Mouse (Mus musculus) T-helper 17 cell (primary cell): ENCODE results near the gene Kcng3.

Experiments
- in situ Hi-C, 2 experiments: fragments of 300-600 bp; cut with MboI, MseI; formaldehyde crosslinking; loops; 1 replicate in 1 of 2; 2 replicates in 1 of 2; pipeline ENCODE4 v1.15.1; 2025; ENCODE audit warnings: high pct_unique_total_duplicates in 2 of 2

The Kcng3 gene

DNA sequence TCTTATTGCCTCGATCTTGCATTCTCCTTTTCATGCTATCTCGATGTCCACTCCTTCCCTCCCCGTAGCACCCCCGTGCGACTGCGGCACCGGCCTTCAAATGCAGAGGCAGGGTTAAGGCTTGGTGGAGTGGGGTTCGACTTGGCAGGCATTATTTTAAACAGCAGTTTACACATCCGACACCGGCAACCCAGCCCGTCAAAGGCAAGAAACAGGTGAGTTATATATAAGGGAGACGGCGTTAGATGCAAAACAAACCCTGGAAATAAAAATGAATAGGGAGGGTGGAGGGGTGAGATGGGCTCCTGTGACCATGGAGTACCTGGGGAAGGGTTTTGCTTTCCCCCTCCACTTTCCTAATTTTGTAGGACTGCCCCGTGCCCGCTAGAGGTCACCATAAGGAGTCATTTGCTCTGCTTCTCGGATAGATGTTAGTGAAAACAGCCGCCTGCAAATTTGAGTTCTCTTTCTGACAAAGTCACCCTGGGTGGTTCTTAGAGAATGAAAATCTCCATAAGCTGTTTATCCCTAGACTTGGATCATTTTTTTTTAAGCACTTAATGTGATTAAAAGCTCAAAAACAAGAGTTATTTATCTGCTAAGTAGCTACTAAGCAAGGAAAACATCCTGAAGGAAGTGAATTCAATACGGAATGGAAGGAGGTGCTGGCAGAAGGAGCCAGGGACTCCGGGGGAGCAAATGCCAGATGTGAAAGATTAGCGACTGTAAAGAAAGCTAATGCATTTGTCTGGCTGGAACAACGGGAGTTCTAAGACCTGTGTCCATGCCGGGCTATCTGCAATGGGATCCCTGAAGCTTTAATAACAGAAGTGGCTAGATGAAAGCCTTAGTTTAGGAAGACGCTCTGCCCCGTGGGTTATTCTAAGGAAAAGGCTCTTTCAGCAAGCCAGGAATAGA is 1.2 kb upstream of the Kcng3 start:
- in situ Hi-C loops = loop anchor here (5.0 to 10.0 kb wide), 2 partner anchors 222 to 366 kb away; no protein-coding TSS in a partner anchor

DNA sequence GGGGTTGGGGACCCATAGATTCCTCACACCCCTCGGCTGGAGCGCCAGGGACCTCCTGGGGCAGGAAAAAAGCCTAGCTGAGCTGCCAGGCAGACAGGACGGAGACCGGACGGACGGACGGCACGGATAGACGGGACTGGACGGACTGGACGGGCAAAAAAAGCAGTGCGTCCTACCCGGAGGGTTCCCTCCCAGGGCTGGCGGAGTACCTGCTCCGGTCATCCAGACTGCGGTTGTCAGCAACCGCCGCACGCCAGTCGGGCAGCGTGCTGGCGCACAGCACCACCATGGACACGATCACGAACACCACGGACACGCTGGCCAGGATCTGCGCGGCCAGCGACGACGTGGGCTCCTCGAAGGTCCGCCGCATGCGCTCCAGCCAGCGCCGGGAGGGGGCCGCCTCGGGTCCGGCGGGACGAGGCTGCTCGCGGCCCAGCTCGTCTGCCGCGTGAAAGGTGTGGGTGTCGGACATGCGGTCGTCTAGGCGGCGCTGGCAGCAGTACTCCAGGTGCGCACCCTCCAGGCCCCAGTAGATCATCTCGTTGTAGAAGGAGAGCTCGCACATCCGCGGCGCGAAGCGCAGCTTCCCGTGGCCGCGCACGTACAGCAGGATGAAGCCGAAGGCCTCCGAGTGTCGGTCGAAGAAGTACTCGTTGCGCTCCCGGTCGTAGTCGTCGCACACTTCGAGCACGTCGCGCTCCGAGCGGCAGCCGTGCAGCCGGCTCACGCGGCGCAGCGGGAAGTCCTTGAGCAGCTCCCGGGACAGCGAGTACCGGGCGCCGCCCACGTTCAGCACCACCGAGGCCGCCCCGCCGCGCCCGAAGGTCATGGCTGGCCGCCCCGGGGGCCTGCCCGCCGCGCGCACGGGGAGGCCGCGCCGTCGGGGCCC is 662 bp downstream of the Kcng3 start:
- in situ Hi-C loops = loop anchor here (5.0 to 10.0 kb wide), 2 partner anchors 224 to 364 kb away; no protein-coding TSS in a partner anchor

DNA sequence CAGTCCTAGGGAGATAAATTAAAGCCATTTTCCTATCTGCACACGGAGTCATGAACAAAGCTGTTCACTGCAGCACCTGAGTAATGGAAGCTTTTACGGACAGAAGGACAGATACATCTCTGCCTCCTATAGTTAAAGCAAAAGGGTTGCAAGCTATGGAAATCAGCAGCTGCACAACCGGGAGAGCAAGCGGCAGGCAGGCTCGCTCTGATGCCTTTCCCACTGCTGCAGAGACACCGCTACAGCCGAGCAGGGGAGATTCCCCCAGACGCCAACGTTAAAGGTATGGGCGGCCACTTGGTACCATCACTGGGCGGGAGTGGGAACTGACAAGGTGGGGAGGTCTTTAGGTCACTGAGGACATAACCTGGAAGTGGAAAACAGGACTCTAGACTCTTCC is 17.8 kb downstream of the Kcng3 start:
- in situ Hi-C loops = loop anchor here in 1 of 2 experiments (10.0 to 25.0 kb wide), 2 partner anchors 339 to 577 kb away; no protein-coding TSS in a partner anchor

DNA sequence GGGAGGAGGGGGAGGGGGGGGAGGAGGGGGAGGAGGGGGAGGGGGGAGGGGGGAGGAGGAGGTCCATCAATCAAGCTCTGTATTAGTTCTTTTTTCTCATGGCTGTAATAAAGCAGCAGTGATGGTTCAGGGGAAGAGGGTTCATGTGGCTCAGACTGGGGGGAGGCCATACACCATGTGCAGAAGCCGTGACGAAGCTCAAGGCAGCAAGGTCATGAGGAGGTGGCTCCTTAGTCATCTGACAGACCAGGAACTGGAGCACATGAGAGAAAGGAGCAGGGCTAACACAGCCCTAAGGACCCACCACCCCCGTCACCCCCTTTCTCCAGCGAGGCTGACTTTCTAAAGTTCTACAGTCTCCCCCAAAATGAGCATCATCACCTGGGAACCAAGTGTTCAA is 22.2 kb downstream of the Kcng3 start:
- in situ Hi-C loops = loop anchor here in 1 of 2 experiments (25.0 kb wide), 1 partner anchor 572 kb away; no protein-coding TSS in a partner anchor

DNA sequence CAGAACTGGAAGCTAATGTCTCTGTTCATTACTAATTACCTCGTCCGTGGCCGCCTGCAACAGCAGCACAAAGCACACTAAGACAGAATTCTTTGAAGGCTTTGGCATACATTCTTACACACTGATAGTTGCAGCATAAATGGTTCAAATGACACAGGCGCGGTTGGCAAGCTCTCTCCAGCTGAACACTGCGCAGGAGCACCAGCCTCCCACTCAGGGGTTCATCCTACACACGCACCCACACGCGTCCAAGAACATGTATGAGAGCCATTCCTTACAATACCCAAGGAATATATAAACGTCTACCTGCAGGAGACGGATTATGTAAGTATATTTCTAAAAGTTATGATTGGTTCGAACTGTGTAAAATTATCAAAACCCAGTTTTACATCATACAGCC is 30.7 kb downstream of the Kcng3 start:
- in situ Hi-C loops = loop anchor here in 1 of 2 experiments (25.0 kb wide), 1 partner anchor 564 kb away; no protein-coding TSS in a partner anchor

DNA sequence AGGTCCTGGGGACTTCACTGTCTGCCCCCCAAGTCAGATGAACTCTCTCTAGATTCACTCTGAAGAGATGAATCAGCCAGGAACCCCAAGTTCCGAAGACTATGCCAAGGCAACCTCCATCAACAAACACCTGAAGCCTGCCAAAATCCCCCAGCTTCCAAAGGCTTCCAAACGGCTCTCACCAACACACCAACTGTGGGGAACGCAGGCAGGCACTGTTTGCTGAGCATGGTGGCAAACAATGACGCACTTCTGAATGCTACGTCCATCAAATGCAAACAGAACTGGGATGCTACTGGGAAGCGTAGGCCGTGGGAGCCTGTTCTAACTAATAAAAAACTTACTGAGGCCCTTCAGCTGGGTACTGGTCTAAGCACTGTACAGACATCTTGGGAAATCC is 35.7 kb downstream of the Kcng3 start:
- in situ Hi-C loops = no loop called here

DNA sequence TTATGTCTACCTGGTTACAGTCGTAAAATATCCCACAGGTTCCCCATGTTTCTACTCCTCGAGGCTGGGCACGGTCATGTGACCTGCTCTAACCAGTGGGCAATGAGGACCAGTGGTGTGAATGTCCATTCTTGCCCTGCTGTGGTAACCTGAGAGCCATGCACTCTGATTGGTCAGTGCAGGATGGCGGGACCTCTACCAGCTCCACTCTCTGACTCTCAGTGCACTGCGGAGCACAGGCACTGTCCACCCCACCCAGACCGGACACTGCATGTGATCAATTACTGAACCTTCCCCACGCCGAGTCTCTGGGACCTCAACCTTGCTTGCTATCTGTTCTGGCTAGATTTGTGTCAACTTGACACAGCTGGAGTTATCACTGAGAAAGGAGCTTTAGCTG is 37.2 kb downstream of the Kcng3 start:
- in situ Hi-C loops = no loop called here

DNA sequence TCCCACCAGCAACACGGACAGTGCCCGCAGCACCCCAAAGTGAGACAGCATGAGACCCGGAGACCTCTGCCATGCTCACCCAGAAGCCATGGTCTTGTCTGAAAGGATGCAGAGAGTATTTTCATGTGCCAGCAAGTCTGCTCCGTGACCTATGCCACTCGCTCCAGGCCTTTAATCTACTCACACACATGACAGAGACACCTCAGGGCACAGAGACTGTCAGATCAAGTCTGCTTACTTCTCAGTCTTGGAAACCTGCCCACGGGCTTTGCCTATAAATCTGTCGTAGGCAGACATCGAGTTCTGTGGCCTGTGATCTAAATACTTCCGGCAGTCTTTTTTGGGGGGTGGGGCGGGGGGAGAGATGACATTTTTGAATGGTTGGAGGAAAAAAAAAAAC is 38.3 kb downstream of the Kcng3 start:
- in situ Hi-C loops = no loop called here

DNA sequence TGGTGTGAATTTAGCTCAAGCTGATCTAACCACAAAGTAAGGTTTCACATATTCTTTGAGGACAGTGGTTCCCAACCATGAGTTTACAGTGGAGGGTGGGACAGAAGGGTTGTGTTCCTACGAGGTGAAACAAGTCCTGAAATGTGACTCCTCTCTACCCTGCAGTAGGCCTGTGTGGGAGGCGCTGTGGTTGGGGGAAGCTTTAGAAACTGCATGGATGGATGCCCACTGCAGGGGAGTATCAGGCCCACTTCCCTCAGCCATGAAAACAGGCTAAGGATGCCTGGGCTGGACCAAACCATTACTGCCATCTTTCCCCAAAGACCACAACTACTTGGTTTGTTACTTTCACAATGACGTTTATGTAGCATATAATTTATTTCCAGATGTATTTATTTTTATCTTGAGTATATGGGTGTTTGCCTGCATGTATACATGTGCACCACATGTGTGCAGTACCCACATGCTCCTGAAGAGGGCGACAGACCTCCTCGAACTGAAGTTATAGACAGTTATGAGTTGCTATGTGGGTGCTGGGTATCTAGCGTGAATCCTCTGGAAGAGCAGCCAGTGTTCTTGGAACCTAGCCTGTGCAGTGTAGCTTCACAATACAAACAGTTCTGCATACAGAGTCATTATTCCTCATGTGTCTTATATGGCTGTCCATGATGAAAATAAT is 42.9 kb downstream of the Kcng3 start:
- in situ Hi-C loops = loop anchor here in 1 of 2 experiments (10.0 kb wide), 1 partner anchor 484 kb away; no protein-coding TSS in a partner anchor

DNA sequence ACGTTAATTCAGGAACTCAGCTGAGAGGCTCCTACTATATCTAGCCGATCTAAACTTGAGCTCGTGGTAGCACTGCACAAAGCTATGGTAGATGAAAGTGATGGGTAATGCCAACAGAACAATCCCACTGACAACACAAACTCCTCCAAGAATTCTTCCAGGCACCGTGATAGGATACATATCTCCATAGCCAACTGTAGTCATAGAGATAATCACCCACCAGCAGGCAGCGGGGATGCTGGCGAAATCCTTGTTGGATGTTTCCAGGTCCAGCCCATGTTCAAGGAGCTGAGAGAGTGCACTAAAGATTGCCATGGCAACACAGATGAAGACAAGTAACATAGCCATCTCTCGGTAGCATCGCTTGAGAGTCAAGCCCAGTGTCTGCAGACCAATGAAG is 44.0 kb downstream of the Kcng3 start:
- in situ Hi-C loops = loop anchor here in 1 of 2 experiments (10.0 kb wide), 1 partner anchor 483 kb away; no protein-coding TSS in a partner anchor

DNA sequence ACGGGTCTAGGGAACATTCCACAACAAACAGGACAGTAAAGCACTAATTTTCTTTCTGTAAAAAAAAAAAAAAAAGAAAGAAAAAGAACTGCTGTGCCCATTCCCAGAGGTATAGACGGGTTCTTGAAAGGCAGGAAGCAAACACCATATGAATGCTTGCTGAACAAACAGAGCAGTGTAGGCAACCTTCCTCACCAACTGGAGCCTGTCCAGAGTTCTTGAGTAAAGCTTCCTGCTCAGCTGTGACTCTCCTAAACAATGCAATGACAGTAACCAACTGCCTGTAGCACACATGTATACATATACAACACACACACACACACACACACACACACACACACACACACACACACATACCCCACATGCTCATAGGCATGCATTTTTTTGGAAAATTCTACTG is 49.1 kb downstream of the Kcng3 start:
- in situ Hi-C loops = loop anchor here in 1 of 2 experiments (10.0 kb wide), 1 partner anchor 478 kb away; no protein-coding TSS in a partner anchor

DNA sequence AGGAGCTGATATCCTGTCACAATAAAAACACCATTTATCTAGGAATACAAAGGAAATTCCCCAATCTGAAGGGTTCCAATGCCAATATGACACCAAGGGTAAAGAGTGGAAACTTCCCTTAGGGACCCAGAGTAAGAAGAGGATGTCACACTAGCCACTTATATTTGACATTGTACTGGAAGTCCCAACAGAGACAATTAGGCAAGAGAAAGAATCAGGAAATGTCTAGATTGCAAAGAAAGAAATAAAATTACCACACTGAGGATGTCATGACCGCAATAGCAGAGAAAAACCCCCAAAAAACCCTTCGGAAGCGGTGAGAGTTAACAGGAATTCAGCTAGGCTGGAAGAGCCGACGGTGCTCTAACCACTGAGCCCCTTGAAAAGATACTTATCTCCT is 51.0 kb downstream of the Kcng3 start:
- in situ Hi-C loops = loop anchor here in 1 of 2 experiments (10.0 kb wide), 1 partner anchor 476 kb away; no protein-coding TSS in a partner anchor

DNA sequence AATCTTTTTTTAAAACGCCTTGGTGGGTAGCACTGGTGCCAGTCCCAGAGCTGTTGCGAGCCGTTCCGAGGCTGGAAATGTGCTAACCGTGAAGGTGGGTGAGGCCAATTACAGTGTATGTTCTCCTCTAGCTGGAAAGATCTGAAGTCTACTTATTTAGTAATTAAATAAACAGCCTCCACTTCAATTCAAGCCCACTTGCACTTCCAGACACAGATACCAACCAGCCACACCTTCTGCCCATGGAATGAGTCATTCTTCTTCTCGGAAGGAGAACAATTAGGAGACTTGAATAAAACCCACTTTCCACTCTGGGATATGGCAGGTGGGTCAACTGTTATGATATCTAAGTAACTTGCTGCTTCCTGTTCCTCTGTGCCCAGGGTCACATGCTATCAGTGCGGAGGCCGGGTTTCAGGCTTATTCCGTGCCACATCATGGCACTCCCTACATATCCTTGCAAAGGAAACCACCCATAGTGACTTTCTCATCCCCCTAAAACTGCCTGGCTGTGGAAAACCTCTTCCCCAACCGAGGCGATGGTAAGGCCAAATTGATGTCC is 54.8 kb downstream of the Kcng3 start:
- in situ Hi-C loops = loop anchor here in 1 of 2 experiments (10.0 kb wide), 1 partner anchor 532 kb away; no protein-coding TSS in a partner anchor

DNA sequence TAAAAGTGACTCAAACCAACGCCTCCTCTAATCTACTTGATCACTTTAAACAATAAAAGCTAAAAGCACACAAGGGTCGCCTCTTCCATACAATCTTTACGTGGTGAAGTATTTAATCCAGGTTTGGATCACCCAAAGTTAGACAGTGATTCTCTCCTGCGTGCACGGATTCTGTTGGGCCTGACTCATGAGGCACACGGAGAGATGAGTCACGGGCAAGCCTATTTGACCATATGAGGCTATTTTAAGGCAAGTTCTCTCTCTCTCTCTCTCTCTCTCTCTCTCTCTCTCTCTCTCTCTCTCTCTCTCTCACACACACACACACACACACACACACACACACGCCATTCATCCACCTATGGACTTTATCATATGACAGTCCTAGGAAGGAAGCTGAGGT is 57.1 kb downstream of the Kcng3 start:
- in situ Hi-C loops = loop anchor here (5.0 to 10.0 kb wide), 2 partner anchors 48 to 530 kb away; no protein-coding TSS in a partner anchor

DNA sequence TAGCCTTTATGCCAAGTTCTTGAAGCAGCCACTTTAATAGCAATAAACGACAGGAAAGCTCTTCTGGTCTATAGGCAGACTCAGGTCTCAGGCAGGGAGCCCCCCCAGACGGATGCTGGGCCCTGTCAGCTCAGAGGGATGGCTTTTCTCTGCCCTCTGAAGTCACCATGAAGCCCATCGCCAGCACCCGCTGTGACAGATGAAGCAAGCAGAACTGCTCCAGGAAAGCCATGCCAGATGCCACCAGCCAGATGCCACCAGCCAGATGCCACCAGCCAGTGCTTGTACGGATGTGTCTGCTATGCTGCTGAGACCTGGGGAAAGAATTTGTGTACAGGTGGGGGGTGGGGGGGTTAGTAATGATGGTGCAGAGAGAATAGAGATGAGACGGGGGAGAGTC is 58.6 kb downstream of the Kcng3 start:
- in situ Hi-C loops = loop anchor here (5.0 to 10.0 kb wide), 2 partner anchors 49 to 528 kb away; no protein-coding TSS in a partner anchor

DNA sequence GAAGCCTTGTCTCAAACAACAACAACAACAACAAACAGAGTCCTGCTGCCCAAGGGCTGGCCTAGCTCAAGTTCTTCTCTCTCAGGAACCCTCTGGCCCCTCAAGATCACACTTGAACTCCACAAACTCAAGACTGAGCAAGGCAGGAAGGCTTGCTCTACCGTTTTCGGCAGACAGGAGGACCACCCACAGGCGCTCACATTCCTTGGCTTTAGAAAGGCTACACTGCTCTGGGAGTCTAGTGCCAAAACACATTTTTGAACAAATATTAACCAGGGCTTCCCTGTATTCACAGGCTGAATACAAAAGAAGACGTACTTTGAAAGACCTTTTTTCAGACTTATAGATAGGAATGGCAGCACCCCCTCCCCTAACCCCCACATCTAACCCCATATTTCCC is 59.3 kb downstream of the Kcng3 start:
- in situ Hi-C loops = loop anchor here (5.0 to 10.0 kb wide), 2 partner anchors 50 to 528 kb away; no protein-coding TSS in a partner anchor

DNA sequence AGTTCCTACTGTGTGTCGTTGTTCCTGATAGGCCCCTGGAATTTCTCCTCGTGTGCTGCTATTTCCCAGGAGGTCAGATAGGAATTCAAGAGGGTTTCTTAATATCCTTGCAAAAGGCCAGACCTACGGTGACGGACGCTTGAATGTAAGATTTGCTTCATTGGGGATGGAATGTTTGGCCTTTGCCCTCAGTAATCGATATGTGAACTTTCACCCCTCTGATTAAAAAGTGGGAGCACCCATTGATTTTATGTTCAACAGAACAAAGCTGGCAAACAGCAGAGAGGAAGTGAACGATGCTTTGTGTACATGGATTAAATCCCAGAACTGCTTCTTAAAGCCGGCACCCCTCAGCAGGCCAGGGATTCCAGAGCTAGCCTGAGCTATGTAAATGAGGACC is 64.3 kb downstream of the Kcng3 start:
- in situ Hi-C loops = no loop called here

DNA sequence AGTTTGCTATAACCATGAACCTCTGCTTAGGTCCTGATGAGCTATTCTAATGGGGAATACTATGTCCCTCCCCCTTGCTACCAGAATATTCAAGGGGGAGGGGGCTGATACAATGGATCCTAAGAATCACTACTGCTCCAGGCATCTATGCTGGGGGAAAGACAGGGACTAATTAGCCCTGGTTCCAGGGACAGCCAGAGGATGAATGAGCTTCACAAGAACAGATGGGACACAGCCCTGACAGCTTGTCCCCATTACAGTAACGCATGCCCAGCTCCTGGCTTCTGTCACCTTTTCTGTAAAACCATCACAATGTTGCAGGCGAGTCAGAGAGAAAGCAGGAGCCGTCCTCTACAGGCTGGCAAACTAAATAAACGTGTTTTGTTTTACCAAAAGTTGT is 66.2 kb downstream of the Kcng3 start:
- in situ Hi-C loops = no loop called here

DNA sequence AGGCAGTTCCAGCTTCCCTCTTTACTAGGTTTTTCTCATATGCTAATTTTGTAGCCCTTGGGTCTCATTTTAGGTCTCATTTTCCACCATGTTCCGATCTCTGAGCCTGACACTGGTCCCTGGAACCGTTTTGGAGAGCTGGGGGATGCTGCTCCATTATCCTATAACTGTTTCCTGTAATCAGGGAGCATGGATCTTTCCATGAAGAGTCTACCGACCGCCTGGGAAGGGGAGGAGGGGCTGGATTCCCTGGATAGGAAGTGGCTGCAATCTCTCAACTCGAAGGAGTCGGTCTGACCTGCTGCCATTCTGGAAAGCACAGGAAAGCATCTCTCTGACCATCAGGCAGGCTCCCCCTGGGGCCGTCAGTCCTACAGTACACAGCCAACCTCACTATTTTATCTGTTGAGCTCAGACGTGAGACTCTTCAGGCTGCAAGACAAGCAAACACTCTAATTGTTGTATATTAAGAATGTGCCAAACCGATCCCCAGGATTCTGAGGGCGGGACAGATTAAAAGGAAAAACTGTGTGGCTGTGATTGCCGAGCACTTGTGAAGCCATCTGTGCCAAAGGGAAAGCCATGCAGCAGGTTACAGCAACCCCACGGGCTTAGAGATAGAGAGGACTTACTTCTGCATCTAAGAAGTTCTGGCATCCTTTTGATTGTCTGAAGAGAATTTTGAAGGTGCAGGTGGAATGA is 67.4 kb downstream of the Kcng3 start:
- in situ Hi-C loops = no loop called here

DNA sequence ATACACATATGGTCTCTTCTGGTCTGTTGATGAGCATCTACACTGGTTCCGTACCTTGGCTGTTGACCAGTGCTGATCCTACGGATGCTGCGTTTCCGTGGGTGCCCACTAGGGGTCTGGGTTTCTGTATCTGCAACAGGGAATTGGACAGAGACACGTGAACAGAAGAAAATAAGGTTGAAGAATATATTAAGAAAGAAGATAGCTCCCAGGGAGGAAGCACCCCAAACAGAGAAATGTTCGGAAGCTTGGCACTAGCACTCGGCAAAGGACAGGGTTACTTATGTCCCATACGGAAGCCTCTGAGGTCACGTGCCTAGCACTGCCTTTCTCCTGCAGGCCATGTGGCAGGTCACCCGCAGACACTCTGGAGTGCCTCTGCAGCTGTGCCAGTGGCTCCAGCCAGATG is 68.0 kb downstream of the Kcng3 start:
- in situ Hi-C loops = no loop called here
